Mouse (Mus musculus) C2C12 (cell line): Measurements from ENCODE around the gene Maz.

ENCODE experiments used
- CTCF ChIP-seq: IDR thresholded peaks from one replicate; pipeline ENCODE4 v1.5.1; 2011; ENCODE audit not compliant: control insufficient read depth, insufficient read depth, insufficient read length
- FOSL1 ChIP-seq: IDR thresholded peaks from one replicate; pipeline ENCODE4 v1.8.0; 2011; ENCODE audit warnings: mild to moderate bottlenecking, low read length; ENCODE audit not compliant: poor library complexity, insufficient read depth, severe bottlenecking
- MYOD1 ChIP-seq: IDR thresholded peaks from one replicate; pipeline ENCODE4 v1.6.1; 2011; ENCODE audit warnings: low read depth; ENCODE audit not compliant: control insufficient read depth, insufficient read length

GRCm38 (mm10) chr7:126996449-126996848 lies 30.4 kb downstream of the Maz start:
- TF ChIP-seq CTCF (no peak), FOSL1 (no peak), MYOD1 (no peak)
